Mouse (Mus musculus): ENCODE measurements around the gene Ift88.

The Ift88 gene

DNA sequence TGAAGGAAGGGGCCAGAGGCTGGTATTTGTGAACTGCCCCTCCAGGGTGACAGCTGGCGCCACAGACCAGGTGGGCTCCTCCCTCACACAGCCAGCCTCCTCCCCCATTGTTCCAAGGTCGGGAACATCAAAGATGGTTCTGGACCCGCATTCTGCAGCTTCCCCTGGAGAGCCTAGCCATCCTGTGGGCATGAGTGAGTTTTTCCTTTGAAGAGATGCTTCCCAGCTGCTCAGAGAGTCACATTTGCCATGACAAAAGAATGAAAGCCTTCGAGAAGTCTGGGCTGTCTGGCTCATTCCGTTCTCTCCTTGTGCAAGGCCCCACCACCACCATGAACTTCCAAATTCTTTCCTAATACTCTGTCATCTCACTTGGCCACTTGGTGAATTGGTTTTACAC, 110.5 kb downstream of the Ift88 start:
- DNase-seq: no peak

DNA sequence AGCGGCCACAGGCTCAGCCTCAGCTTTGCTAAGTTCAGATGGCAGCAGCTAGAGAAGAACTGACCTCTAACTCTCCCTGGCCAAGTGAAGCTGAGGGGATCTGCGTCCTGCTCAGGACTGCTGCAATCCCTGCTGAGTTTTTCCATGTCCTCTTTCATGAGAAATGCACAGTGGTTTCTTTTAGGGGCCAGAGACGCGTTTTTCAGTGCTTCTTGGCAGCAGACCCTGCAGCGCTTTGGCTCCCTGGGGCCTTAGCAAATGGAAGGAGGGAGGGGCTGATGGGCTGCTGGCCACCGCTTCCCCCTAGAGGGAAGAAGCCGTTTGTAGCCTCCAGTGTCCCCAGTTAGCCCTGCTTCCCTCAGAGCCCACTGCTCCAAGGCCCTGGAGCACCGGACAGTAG, 111.1 kb downstream of the Ift88 start:
- DNase-seq: no peak

GRCm38 (mm10) chr14:57535646-57536045, 111.8 kb downstream of the Ift88 start:
- peak; percentile 31 for DNase-seq

- no peak for DNase-seq
Observed at GRCm38 (mm10) chr14:57536820-57537219, 113.0 kb downstream of the Ift88 start.

DNA sequence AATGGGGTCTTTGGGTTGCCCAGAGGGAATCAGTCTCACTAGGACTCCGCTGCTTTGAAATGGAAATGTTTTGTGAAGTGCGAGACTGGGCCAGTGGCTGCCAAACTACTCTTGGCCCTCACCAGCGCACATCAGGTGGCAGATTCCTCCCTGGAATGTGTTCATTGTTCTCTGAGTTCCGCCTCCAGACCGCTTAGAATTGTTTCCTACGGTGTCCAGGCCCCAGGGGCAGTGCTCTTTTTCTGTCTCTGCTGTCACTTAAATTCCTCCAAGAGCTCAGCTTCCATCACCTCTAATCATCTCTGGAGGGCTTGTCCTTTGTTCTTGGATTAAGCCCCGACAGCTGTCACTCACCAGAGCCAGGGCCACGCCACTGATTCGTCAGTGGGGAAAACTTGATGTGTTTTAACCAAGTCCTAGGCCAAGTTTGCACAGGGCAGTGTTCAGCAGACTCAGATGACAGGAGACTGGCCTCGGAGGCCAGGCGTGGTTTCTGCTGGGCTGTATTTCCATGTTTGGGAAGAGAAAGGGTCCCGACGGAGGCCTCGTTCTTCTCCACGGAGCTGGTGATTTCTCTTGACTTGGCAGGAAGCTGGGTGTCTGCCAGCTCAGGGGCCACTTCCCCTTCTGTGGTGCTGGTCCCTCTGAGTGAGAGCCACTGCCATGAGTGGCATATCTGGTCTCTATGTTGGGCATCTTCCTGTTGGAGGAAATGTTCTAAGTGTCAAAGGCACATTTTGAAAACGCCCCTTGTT, 113.6 kb downstream of the Ift88 start:
- DNase-seq: no peak

DNA sequence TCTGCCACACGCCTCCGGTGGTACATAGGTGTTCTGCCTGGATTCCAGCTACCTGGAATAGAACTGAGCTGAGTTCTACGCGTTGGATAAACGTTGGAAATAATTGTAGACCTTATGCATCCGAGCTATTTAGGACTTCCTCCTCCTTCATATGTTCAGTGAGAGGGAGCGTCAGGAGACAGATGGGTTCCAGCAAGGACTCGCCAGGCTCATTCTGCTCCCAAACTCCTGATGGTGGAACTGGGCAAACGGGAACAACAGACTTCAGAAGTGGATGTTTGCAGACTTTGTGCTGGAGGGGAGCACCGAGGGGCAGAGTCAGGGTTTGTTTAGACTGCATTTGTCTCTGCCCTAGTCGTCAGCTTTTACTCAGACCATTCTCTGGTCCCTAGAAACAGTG, 116.8 kb downstream of the Ift88 start:
- no peak for DNase-seq

DNA sequence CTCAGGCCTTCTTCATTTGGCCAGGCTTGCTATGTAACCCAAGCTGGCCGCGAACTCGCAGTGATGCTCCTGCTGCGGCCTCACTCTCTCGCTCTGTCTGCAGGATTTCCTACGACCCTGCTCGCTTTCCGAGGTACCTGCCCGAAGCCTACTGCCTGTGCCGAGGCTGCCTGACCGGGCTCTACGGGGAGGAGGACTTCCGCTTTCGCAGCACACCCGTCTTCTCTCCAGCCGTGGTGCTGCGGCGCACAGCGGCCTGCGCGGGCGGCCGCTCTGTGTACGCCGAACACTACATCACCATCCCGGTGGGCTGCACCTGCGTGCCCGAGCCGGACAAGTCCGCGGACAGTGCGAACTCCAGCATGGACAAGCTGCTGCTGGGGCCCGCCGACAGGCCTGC, 118.4 kb downstream of the Ift88 start:
- no peak for DNase-seq

GRCm38 (mm10) chr14:57543420-57544039, 119.7 kb downstream of the Ift88 start:
- no peak for DNase-seq

DNA sequence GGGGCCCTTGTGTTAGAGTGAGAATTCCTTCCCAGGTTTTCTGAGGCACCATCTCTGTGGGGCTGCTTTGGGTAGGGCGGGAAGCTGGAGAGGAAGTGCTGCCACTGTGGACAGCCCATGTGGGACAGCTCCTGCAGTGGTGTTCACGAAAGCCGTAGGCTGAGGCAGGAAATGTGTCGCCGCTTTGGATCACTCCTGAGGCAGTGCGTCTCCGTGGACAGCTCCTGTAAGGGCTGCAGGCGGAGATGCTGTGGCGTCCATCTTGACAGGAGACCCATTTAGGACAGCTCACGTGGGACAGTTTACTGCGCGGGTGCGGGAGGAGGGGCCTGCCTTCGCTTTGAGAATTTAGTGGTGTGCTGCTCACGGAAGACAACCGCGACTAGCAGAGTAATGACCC, 121.7 kb downstream of the Ift88 start:
- DNase-seq: no peak

GRCm38 (mm10) chr14:57546131-57546530, 122.3 kb downstream of the Ift88 start:
- no peak for DNase-seq

DNA sequence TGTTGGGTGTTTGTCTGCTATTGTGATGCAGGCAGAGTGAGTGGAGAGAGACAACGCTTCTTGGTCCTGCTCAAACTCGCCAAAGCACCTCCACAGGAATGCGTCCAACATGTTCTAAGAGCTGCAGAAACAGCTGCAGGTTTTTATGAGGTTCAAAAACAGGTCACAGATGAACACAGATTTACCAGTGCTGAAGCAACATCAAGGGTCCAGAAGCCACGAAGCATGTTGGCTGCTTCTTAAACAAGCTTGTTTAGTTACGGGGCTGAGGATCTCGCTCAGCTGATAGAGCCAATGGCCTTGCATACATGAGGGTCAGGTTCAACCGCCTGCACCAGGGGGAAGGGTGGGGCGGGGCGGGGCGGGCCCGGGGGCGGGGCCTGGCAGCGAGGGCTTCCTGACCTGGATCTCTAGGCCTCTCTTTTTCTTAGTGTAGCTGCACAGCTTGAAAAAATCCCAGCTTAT, 122.7 kb downstream of the Ift88 start:
- DNase-seq: no peak

DNA sequence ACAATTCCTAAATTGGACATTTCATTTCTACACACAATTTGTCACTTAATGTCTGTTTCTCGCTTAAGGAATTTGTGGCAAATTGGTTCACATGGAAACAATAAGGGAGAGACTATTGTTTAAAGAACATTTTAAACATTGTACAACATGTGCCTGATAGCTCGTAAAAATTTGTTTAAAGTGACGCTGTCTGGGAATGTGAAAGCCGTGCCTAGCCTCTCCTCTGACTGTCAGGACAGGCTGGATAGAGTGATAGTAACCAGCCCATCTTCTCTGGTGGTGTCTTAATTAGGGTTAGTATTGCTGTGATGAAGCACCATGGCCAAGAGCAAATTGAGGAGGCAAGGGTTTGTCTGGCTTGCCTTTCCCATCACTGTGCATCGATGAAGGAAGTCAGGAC, 123.2 kb downstream of the Ift88 start:
- DNase-seq: no peak

GRCm38 (mm10) chr14:57552945-57553344, 129.1 kb downstream of the Ift88 start:
- DNase-seq: no peak

GRCm38 (mm10) chr14:57554434-57554833, 130.6 kb downstream of the Ift88 start:
- DNase-seq: no peak

DNA sequence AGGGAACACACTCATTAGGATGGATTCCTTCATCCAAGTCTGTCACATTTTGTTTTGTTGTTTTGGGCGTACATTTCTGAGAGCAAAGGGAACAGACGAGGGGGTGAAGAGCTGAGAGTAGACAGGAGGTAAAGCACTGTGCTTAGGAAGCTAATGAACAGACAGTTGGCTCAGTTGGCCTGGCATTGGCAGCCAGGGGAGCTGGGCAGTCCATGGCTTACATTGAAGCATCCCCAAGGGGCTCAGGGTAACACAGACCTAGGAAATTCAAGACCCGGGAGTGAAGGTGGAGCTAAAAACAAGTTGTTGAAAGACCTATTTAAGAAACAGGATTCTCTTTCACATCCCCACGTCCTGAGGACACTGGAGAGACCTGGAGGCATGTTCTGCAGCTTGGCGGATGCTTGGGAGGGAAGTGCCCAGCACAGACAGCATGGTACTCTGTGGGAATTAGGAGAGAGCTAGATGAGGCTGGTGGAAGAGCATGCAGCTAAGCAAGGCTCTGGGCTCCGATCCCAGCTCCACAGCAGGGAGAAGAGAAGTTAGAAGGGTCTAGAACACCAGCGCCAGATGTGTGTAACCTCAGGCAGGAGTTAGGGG, 131.7 kb downstream of the Ift88 start:
- DNase-seq: no peak

DNA sequence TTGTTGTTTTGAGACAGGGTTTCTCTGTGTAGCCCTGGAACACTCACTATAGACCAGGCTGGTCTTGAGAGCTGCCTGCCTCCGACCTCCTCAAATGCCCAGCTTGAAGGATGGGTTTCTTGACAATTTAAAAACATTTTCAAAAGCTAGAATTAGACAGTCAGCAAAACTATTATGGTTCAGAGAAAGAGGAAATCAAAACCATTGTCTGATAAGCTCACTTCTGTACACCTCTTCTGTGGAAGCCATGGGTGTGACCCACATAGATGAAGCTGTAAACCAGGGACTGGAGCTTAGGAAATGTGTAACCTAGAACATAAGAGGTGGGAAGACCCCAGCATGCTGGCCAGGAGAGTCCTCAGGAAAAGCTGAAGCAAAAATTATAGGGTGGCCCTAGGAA, 133.1 kb downstream of the Ift88 start:
- DNase-seq: no peak

DNA sequence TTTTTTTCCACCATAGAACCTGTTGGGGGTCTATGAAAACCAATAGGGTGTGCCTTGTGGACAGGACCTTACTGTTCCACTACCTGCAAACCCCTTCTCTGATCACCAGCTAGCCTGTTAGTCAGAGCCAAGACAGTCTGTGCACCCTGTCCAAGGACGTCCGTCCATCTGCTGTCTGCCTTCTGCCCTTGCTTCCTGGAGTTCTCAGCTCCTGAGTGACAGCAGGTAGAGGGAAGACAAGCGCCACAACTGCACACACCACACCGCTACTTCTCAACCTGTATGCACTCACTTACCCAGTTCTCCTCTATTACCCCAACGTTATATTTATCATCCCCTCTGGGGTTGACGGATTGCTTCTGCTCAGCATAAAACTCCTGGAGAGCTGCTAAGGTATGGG, 141.8 kb downstream of the Ift88 start:
- no peak for DNase-seq

All from kidney, adult 9 months (tissue).